Mouse (Mus musculus) brown adipose tissue, adult 24 weeks (tissue): ENCODE data around the gene Gpr18. TPM values are rescaled to one million over a fixed set of nuclear protein-coding genes. Genes with fewer than 3 reads are reported as not detected.

ENCODE experiments used
- H3K27ac ChIP-seq: fragments of 200-500 bp; replicated peaks from 2 replicates; pipeline ENCODE4 v1.5.1; 2012; ENCODE audit warnings: low read depth, mild to moderate bottlenecking, low read length
- H3K4me1 ChIP-seq: fragments of 200-500 bp; 2 replicates; pipeline ENCODE4 v1.6.1; 2012; ENCODE audit warnings: low read length, mixed read lengths; ENCODE audit not compliant: control insufficient read depth, insufficient read depth, insufficient read length
- H3K4me3 ChIP-seq: fragments of 200-500 bp; 2 replicates; pipeline ENCODE4 v1.5.1; 2012; ENCODE audit warnings: low read depth, mild to moderate bottlenecking, low read length, moderate library complexity; ENCODE audit not compliant: insufficient read depth
- polyA plus RNA-seq: library from polyadenylated mRNA; stranded (reverse); fragments of >200 nt; gene quantifications from 2 replicates; pipeline ENCODE4 v1.2.4, GENCODE M21; 2012; ENCODE audit not compliant: missing spikeins, insufficient read depth, insufficient read length

The Gpr18 gene
- polyA plus RNA-seq, 1 experiment: not detected

DNA sequence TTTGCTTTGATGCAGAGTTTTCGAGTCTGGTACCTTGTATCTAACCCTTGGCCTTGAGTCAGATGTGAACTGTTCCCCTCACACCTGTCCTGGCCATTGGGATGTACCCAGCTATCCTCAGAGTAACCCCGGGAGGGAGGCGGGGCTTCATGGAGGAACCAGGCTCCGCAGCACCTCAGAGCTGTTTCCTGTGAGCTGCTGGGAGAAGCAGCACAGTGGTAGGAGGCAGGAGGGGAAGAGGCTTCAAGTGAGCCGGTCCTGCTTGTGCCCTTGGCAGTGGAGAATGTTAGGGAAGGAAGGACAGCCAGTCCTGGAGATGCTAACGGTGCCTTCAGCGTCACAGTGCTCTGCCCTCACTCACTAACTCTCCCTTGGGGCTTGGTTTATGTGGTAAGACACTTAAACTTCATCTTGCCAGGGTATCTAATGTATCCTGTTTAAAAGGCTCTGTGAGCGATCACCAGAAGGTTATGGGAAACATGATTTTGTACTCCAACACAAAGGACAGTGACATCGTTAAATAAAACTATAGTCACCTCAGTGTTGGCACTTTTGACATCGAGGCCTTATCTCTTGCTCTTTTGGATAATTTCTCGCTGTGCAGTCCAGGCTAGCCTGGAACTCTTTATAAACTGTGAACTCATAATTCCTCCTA lies 22.1 kb upstream of the Gpr18 start:
- Histone ChIP-seq H3K4me3 (no peak overlapping the region), H3K4me1 (peaks cover 3% of the 10 kb centered on the region; the same call in 1 of the 2 replicates), H3K27ac (peak overlapping the region; percentile 63)

GRCm38 (mm10) chr14:121936856-121937255 lies 21.3 kb upstream of the Gpr18 start:
- H3K27ac ChIP-seq: no peak overlapping the region
- H3K4me1 ChIP-seq: peaks cover 3% of the 10 kb centered on the region; the same call in 1 of the 2 replicates
- H3K4me3 ChIP-seq: no peak overlapping the region

GRCm38 (mm10) chr14:121936356-121936755 lies 20.8 kb upstream of the Gpr18 start:
- Histone ChIP-seq H3K27ac (no peak overlapping the region), H3K4me1 (peaks cover 6% of the 10 kb centered on the region), H3K4me3 (no peak overlapping the region)

DNA sequence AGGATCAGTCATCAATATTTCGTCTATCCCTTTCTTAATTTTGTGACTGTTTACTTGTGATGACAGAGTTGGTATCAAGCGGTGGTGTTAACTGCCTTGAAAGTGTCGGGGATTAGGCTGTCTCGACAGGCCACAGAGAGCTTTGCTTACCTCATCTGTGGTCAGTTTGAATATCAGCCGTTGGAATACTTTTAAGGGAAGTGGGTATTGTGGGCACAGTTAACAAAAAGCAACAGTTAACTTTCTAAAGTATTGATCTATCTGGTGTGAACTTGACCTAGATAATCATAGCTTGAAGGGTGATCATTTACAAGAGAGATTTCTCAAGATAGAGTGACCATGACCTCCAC lies 19.0 kb upstream of the Gpr18 start:
- Histone ChIP-seq H3K4me3 (no peak overlapping the region), H3K27ac (no peak overlapping the region), H3K4me1 (peaks cover 11% of the 10 kb centered on the region)

- H3K27ac ChIP-seq: no peak overlapping the region
- no peak overlapping the region for H3K4me3 ChIP-seq
- peaks cover 12% of the 10 kb centered on the region for H3K4me1 ChIP-seq
These were observed 18.5 kb upstream of the Gpr18 start for GRCm38 (mm10) chr14:121933906-121934596.

- Histone ChIP-seq H3K4me1 (peaks cover 9% of the 10 kb centered on the region; the same call in 1 of the 2 replicates), H3K27ac (no peak overlapping the region), H3K4me3 (no peak overlapping the region)
These were observed 16.6 kb upstream of the Gpr18 start for GRCm38 (mm10) chr14:121932180-121932579.

- H3K4me1 ChIP-seq: peaks cover 9% of the 10 kb centered on the region; the same call in 1 of the 2 replicates
- no peak overlapping the region for H3K4me3 ChIP-seq
- no peak overlapping the region for H3K27ac ChIP-seq
These were observed 16.0 kb upstream of the Gpr18 start for GRCm38 (mm10) chr14:121931594-121931993.

GRCm38 (mm10) chr14:121930731-121931383 lies 15.3 kb upstream of the Gpr18 start:
- Histone ChIP-seq H3K27ac (no peak overlapping the region), H3K4me3 (no peak overlapping the region), H3K4me1 (peaks cover 9% of the 10 kb centered on the region; the same call in 1 of the 2 replicates)

DNA sequence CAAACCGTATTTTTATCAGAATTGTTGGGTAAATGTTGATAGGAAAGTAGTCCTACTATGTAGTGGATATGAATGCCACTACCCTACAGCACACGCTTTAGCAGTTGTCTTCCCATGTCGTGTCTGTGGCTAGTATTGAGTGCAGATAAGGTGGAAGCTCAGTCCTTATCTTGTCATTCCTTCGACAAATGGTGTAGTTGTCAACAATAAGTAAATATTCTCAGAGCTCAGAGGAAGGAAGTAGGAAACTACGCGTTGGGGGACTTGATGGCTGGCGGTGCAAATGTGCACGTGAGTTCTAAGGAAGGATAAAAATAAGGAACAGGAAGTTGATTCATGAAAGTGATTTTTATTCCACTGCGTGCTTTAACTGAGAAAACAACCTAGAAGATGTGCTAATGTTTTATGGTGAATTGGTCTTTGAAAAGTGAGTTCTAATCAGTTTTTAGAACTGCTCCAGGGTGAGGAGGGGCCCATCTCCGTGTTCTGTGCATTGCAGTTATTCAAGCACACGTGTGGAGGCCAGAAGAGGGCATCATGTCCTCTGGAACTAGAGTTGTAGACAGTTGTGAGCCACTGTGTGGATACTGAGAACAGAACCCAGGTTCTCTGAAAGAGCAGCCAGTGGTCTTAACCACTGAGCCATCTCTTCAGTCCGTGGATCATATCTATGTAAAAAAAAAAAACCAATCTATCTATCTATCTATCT lies 13.8 kb upstream of the Gpr18 start:
- H3K27ac ChIP-seq: peak overlapping the region; percentile 85
- H3K4me1 ChIP-seq: peaks cover 13% of the 10 kb centered on the region
- H3K4me3 ChIP-seq: no peak overlapping the region

- Histone ChIP-seq H3K4me1 (peaks cover 13% of the 10 kb centered on the region), H3K27ac (peak overlapping the region; percentile 71)
These were observed 13.0 kb upstream of the Gpr18 start for GRCm38 (mm10) chr14:121928375-121929137.

DNA sequence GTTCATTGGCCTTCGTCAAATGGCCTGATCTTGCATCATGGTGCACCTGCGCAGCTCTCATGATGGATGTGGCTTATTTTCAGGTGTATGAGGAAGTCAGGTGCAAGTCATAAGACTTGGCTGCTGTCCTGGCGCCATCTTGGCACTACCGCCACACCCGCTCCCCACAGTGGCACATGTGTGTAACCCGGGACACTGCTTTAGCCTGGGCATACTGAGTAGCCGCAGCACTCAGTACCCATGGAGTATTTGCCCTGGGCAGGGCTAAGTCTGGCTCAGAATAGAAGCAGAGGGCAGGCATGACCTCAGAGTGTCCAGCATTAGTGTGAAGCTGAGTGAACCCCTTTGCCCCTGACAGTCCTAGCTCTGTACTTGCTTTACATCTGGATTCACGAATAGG lies 11.9 kb upstream of the Gpr18 start:
- Histone ChIP-seq H3K27ac (no peak overlapping the region), H3K4me1 (peaks cover 13% of the 10 kb centered on the region), H3K4me3 (no peak overlapping the region)

More at GRCm38 (mm10) chr14:121928375-121929137, 13.0 kb upstream of the Gpr18 start:
- no peak overlapping the region for H3K4me3 ChIP-seq

- Histone ChIP-seq H3K4me3 (no peak overlapping the region), H3K27ac (no peak overlapping the region), H3K4me1 (peaks cover 13% of the 10 kb centered on the region)
These were observed 11.3 kb upstream of the Gpr18 start for GRCm38 (mm10) chr14:121926901-121927300.

DNA sequence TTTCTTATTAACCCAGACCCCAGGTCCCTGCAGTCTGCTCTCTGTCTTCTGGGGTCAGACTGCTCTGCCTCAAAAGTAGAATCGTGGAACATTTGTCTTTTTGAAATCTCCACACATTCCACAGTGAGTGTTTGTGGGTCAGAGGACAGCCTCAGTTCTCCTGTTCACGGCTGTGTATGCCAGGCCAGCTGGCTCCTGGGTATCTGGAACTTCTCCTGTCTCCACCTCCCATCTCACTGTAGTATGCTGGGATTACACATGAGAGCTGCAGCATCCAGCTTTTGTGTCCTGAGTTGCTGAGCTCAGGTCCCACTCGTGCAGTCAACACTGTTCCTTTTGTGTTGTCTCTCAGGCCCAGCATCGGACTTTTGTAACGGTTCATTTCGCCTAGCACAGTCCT lies 9.3 kb upstream of the Gpr18 start:
- H3K4me3 ChIP-seq: no peak overlapping the region
- peaks cover 6% of the 10 kb centered on the region; the same call in 1 of the 2 replicates for H3K4me1 ChIP-seq
- no peak overlapping the region for H3K27ac ChIP-seq

DNA sequence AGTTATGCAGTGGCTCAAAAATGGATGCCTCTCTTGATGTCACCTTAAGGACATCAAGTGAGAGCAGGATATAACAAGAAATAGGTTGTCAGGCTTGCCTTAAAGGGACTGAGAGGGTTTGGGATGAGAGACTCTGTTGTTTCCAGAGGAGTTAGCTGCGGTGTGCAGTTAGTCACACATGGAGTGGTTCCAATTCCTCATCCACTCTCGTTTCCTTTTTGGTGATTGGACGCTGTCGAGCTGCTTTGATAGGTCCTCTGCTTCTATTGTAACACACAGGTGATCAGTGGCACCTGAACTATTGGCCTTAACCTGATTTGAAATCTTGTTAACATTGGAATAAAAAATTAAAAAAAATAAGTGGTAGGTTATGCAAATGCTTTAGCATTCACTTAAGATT lies 7.2 kb upstream of the Gpr18 start:
- no peak overlapping the region for H3K4me3 ChIP-seq
- peaks cover 4% of the 10 kb centered on the region; the same call in 1 of the 2 replicates for H3K4me1 ChIP-seq
- no peak overlapping the region for H3K27ac ChIP-seq
